Mouse (Mus musculus): ENCODE measurements around the gene Actn2.

Actn2 gene

DNA sequence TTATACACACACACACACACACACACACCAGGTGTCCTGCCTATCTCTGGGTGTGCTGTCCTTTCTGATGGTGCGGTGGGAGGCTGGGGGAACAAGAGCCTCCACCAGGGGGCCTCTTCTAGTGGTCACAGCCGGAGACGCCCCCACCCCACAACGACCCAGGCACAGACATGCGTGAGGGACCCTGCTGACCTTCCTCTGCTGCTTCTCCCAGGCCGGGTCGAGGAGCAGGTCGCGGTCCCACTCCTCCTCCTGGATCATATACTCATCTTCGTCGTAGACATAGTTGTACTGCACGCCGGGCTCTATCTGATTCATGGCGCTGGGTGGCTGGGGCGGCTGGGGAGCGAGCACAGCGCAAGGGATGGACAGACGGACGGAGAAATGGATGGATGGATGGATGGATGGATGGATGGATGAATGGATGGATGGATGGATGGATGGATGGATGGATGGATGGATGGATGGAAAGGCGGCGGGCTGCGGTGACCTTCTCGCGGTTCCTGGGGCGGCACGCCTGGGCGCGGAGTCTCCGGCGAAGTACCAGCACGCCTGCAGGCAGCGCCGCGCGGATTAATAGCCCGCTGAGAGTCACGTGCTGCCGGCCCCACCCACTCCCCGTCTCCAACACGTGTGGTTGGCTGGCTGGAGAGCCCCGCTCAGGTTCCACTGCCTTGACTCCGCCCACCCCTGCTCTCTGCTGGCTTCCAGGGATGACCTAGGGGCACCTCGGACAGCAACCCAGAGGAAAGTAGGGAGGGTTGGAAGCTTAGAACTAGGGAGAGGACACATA lies at the start of gene Actn2:
Gene Actn2 (minus strand): TSS at position 578 of the 793 bp plus-strand sequence.
- DNase-seq (ENCODE audit: low spot score in 2 of 2): peak; percentile 58 to 63

DNA sequence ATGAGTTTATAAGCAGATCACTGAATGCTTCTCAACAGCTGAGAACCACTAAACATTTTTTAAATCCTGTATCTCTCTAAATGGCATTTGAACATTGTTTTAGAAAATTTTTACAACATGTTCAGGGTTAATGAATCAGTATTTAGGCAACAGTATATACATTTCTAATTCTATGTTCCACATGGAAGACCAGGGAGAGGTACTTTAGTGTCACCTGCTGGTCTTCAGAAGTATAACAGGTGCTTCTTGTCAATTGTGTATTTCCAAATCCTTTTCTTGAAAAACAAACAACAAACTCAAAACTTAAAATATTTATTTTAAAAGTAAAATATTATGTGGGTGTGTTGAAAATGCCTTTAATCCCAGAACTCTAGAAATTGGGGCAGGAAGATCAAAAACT lies 45.7 kb upstream of the Actn2 start:
- no peak for DNase-seq (ENCODE audit: low spot score in 2 of 2)

GRCm38 (mm10) chr13:12384796-12385195 lies 44.2 kb upstream of the Actn2 start:
- DNase-seq (ENCODE audit: low spot score in 2 of 2): no peak

GRCm38 (mm10) chr13:12376778-12377177 lies 36.2 kb upstream of the Actn2 start:
- no peak for DNase-seq (ENCODE audit: low spot score in 2 of 2)

GRCm38 (mm10) chr13:12372755-12373154 lies 32.2 kb upstream of the Actn2 start:
- no peak for DNase-seq (ENCODE audit: low spot score in 2 of 2)

DNA sequence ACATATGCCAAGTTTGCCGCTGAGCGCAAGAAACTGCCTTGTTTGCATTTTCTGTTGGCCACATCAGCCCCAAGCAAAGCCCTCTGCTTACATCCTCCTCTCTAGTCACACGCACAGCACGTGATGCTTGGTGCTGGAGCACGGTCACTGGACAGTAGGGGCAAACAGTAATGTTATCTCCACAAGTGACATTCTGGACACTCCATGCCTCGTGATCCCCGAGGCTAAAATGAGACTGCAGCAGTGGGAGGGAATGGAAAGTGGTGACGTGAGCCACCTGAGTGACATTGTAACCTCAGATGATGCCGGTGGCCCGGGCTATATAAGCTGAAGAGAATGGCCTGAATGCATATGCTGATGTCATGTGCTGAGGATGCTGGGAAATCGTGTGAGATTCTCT lies 29.4 kb upstream of the Actn2 start:
- no peak for DNase-seq (ENCODE audit: low spot score in 2 of 2)

- peak in 1 of 2 experiments; percentile 6 for DNase-seq (ENCODE audit: low spot score in 2 of 2)
These were observed 28.6 kb upstream of the Actn2 start for GRCm38 (mm10) chr13:12369041-12369621.

DNA sequence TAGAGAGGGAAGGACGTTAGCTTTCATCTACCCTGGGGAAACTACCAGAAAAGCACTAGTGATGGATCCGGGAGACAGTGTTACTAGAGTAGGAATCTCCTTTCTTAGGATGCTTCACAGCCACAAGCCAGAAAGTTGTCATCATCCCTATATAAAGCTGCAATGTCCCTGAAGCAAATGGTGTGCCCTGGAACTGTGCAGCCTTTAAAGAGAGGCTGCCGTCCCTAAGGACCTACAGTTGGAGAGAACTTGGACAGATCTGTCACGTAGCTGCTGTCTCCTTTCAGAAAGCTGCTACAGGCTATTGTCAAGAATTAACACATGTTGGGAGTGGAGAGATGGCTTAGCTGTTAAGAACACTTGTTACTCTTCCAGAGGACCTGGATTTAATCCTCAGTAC lies 20.9 kb upstream of the Actn2 start:
- DNase-seq (ENCODE audit: low spot score in 2 of 2): no peak

DNA sequence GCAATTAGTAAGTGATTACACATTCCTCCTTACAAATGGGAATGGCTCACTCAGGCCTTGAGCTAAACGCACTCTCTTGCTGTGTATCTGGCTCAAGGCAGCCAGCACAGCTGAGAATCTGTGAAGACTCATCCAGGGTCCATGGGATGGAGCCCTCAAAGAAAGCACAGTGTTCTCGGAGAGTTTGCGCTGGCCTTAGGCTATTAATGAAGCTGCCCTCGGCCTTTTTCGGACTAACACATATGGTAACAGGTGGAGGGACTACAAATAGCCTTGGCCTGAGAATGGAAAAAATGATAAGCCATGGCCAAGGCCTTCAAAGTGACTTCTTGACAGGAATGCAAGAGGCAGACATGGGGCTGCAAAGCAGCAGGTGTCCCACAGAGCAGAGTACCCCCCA lies 17.0 kb upstream of the Actn2 start:
- no peak for DNase-seq (ENCODE audit: low spot score in 2 of 2)

DNA sequence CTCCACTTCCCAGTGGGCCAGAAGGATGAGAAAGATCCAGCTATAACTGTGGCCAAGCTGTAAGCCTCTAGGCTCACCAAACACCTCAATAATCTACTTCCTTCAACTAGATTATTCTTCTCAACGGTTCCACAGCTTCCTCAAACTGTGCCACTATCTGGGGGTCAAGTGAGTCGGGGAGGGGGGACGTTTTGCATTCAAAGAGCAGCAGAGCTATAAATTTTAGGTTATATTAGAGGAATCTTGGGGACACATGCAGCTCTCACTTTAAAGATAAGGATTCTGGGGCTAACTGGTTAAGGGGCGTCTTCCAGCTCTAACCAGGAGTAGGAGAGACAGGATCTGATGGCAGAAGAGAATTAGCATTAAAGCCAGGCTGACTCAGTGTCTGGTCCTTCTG lies 15.6 kb upstream of the Actn2 start:
- no peak for DNase-seq (ENCODE audit: low spot score in 2 of 2)

- no peak for DNase-seq (ENCODE audit: low spot score in 2 of 2)
These were observed 8.8 kb upstream of the Actn2 start for GRCm38 (mm10) chr13:12349197-12349824.

- no peak for DNase-seq (ENCODE audit: low spot score in 2 of 2)
These were observed 6.3 kb upstream of the Actn2 start for GRCm38 (mm10) chr13:12346837-12347236.

DNA sequence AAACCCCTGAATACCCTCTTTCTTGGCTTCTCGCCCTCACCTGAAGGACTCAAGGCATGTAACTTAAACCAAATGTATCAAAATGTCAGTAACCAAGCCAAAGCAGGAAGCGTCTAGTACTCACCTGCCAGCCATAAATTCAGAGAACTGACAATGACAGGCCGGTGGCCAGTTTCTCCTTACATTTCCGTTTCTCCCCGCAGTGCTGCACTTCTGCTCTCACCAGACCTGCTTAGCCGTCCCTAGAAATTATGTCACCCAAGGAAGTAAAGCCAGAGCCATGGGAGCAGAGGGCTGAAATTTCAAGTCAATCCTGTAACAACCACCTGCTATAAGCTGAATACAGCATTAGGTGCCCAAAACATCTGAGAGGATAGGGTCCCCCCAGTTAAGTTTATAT lies 887 bp upstream of the Actn2 start:
- DNase-seq (ENCODE audit: low spot score in 2 of 2): no peak

DNA sequence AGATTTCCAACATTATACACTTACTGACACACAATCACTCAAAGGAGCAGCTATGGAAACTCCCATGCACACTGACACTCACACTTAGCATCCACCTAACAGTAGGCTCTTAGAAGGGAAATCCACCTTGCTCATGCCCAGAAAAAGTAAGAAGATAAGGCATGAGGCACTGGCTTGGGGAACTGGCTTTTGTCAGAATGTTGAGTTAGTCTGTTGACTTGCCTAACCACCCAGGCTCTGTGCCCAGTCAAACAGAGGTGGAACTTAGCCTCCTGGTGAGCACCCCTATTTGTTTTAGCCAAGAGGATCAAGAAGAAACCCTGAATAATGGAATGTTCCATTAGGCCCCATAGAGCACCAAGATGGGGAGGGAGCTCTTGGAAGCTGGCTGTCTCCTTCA lies 1.1 kb downstream of the Actn2 start:
- DNase-seq (ENCODE audit: low spot score in 2 of 2): no peak

DNA sequence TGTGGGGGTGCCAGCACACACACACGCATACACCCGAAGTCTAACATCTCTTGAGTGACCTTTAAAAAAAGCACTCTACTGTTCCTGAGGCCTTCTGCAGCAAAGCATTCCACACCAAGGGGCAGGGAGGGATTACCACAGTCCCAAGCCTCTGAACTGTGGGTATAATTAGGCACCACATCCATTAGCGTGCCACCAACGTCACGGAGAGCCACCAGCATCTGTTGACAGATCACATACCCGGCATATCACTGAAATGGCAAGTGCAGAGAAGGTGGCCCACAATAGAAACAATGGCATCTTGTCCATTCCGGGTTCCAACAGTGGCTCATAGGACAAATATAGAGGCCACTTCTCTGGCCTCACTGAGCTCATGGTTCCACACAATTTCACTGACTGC lies 2.8 kb downstream of the Actn2 start:
- no peak for DNase-seq (ENCODE audit: low spot score in 2 of 2)

DNA sequence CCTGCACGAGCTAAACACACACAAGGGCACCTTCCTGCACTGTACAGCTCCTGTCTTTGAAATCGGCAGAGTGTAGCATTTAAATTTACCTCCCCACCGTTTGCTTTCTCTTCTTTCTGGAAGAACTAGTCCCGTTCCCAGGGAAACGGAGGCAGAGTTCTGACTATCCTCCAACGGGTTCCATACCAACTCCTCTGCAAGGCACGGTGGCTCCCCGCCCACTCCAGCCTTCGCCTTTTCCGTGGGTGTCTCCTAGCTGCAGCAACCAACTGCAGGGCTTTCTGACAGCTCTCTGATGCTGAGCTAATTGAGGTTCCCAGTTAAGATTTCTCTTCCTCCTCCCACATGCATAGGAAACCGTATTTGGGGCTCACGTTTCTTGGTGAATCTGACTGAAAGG lies 6.5 kb downstream of the Actn2 start:
- DNase-seq (ENCODE audit: low spot score in 2 of 2): no peak

DNA sequence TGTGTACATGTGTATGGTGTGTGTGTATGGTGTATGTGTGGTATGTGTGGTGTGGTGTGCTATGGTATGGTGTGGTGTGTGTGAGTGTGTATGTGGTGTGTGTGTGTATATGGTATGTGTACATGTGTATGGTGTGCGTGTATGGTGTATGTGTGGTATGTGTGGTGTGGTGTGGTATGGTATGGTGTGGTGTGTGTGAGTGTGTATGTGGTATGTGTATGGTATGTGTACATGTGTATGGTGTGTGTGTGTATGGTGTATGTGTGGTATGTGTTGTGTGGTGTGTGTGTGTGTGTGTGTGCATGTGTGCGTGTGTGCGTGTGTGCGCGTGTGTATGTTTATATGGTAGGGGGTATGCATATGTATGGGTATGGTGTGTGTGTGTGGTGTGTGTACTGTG lies 9.0 kb downstream of the Actn2 start:
- DNase-seq (ENCODE audit: low spot score in 2 of 2): no peak

- DNase-seq (ENCODE audit: low spot score in 2 of 2): no peak
These were observed 12.2 kb downstream of the Actn2 start for GRCm38 (mm10) chr13:12328392-12328791.

DNA sequence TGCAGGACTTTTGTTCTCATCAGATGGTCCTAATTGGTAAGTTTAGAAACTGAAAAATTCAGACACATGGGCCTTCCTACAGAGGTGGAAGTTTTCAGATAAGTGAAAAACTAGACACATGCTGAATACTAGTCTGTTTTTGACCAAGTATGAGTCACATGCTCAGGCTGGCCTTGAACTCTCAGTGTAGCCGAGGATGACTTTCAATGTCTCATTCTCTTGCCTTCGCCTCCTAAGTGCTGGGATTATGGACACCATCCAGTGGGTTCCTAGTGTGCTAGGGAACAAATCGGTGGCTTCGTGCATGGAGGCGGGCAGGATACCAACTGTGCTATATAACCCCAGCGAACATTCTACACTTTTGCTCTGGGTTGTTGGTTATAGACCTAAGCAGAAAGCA lies 13.0 kb downstream of the Actn2 start:
- DNase-seq (ENCODE audit: low spot score in 2 of 2): no peak

GRCm38 (mm10) chr13:12323076-12323625 lies 17.4 kb downstream of the Actn2 start:
- DNase-seq (ENCODE audit: low spot score in 2 of 2): no peak

DNA sequence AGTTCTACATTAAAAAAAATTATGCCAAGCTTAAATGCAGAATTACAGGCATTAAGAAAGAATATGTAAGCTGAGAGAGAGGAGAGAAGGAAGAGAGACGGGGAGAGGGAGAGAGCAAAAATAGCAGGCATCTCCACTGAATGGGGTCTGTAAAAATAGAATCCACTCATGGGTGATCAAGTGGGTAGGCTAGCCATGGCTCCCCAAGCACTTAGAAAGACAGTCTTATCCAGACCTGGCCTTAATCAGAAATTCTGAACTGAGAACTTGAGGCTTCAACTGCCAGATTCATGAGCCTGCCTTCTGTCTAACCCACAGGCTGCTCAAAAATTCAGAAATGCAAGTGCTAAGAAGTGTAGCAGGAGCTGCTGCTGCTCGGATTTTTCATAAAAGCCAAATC lies 20.4 kb downstream of the Actn2 start:
- DNase-seq (ENCODE audit: low spot score in 2 of 2): no peak

DNA sequence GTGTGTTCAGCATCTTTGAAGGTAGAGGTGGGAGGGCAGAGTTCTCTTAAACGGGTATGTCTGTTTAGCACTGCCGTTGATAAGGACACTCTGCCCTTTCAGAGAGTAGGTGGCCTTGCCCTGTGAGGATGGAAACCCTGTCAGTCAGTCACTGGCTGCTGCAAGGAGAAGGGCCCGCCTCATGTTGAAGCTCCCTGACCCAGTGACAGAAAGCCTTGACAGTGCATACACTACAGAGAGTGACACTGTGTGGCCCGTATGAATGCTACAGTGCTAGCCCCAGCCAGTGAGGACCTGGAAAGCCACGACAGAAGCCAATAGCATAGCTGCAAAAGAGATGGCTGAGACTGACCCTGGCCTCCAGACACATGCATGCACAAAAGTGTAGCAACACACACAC lies 22.5 kb downstream of the Actn2 start:
- DNase-seq (ENCODE audit: low spot score in 2 of 2): no peak

Measured in spleen, postnatal 36 days (tissue).